Mouse (Mus musculus) lung, postnatal 14 days (tissue): ENCODE measurements at regions not wholly inside any gene's neighbourhood (a gene's known extent, or its start where the extent isn't known, plus 50 kb on each side); places are given as distances from the start of the nearest gene placed in this dataset.
A peak's percentile ranks its signal among the peaks of the same experiment; 100 is the strongest.

ENCODE experiments used
- DNase-seq: peaks from one replicate; pipeline ENCODE4 v3.0.0; 2021

DNA sequence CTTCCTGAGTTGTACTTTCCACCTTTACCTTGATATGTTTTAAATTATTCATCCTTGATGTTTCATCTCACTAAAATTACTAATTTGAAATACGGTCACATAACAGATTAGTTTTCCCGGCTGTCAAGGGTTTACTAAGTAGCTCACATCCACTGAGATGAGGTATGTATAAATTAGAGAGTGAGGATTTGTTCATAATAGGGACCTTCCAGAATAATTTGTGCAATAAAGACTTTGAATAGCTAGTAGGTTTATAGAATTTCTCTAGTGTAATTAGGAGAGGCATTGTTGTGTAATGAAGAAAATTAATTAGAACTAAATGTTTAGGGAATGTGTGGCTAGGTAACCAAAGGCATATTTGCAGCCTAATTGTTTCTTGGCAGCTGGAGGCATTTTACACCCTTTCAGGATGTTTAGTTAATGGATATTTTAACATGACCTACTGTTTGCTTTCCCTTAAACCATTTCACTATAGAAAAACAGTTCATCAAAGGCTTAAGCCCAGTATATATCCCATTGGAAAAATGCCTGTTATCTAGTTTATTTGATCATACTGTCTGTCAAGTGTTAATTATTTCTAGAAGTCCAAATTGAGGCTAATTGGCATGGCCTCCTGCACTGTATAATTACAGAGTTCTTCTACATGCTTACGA, 70.8 kb downstream of the Mat2b start:
- DNase-seq, result no peak

DNA sequence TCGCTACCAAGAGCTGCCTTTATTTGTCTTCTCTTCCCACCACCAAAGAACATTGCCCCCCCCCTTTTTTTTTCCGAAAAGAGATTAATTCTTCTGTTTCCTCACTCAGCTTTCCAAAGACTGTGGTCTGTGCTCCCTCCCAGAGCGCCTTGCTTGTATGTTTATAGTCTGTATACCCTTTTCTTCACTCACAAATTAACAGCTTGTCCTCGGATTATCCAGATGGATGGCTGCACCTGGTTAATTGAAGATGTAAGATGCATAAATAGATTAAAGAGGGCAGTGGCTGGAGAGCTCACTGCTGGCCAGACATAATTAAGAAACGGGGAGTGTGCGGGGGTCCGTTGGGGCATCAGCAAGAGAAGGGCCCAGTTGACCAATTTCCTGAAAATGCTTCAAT, 75.0 kb downstream of the Mat2b start:
- no peak for DNase-seq

DNA sequence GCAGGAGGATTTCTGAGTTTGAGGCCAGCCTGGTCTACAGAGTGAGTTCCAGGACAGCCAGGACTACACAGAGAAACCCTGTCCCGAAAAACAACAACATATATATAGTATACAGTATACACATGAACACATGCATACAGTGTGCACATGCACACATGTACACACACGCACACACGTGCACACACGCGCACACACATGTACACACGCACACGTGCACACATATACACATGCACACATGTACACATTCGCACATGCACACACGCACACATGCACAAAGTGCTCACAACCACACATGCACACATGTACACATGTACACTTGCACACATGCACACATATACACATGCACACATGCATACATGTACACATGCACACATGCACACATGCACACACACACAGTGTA, 92.0 kb downstream of the Mat2b start:
- no peak for DNase-seq

DNA sequence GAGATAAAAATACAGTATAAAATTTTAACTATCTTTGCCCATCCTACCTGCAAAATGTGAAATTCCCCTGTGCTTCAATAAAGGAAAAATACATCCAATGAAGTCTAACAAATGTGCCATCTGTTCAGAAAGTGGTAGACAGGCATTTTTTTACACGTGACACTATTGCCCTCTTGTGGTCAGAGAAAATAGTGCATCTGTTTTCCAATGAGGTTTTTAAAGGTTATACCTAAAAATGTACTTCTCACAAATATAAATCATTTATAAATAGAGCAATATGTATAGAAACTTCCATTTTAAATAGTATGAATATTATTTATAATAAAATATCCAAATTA, 93.5 kb downstream of the Mat2b start:
- DNase-seq, result peak; percentile 25

DNA sequence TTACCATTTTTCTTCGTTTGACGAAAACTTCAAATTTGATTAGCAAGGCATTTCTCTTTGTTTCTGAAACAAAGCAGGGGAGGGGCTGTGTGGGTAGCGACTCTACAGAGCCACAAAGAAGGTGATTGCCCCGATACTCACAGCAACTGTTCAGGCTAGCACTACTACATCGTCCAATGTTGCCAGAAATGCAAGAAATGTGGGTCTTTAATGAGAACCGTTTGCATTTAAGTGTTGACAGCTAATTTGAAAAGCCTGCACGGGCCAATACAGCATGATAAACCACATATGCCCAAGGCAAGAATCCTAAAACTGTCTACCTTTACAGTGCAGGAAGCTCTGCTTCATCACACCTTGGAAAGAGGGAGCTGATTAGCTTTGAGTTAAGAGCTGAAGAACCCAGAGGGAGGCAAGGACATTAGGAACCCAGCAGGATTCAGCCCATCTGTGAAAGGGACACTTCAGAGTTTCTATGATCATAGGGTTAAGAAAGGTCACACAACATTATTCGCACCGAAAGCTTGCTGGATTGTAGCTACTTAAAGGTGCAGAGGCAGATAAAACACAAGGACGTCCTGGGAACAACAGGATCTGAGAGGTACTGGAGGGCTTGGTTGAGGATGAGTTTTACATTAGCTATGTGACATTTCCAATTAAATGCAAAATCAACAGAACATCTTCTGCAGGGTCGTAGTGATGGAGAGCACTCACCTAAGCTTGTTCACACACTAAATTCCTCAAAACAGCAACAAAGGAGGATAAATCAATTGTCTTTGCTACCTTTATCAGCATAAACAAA, 94.0 kb downstream of the Mat2b start:
- DNase-seq, result no peak

DNA sequence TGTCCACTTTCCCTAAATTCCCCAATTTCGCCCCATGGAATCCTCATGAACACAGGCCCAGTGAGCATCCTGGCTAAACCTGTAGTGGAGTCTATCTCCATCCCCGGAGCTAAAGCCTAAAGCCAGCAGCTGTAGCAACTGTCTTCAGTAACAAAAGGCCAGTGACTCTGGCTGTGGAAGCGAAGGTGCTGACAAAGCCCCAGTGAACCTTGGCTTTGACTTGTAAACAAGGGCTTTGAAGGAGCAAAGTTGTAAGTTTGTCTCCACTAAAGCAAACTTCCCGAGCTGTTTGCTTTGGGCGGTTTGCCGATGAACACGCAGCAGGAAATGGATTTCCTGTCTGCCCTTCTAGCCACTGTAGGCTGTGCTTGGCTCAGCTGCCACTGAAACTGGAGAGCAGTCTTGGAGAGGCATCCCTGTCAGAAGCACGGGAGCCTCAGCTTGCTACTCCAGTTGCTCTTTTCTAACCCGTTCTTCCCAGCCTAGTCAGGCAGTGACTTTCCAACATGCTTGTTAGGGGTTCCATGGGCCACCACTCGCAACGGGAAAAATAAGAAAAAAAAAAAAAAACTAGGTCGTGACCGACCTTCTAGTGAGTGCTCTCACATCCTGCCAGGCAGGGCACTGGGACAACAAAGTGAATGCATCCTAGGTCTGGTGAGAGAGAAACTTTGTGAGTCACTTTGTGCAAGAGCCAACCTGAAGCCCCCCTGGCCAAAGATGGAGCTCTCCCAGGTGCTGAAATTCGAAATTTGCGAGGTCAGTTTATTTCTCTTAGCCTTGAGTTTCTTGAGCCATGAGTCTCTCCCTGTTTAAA, 94.8 kb downstream of the Mat2b start:
- DNase-seq, result peak; percentile 13

DNA sequence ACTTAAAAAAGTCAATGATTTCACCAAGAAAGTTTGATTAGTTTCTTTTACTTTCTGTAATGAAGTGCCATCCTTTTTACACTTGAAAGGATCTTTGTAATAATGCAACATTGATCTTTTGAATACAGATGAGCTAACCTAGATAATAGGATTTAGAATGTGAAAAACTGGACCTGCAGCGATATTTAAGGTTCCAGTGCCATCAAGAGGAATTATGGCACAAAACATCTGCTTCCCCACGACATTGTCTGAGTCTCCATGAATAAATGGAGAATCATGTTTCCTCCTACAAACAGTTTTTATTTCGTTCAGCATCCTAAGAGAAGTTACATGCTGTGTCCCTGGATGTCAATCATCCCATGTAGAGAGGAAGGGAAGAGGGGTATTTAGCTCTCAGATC, 98.7 kb downstream of the Mat2b start:
- no peak for DNase-seq

DNA sequence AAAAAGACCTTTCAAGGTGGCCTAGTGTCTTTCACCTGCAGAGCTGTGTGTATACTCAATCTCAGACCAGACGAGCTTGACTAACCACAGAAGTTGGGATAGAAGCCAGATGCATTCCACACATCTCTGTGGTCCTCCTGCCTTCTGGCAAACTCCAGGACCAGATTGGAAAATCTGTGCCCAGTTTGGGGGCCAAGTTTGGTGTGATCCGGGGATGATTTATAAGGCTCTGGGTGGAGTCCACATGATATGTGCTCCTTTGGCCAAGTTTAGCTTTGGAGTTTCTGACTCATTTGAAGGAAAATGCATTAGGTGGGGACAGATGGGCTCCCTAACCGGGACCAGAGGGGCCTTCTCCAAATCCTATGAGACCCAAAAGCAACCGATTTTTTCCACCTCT, 102.9 kb downstream of the Mat2b start:
- DNase-seq, result no peak

DNA sequence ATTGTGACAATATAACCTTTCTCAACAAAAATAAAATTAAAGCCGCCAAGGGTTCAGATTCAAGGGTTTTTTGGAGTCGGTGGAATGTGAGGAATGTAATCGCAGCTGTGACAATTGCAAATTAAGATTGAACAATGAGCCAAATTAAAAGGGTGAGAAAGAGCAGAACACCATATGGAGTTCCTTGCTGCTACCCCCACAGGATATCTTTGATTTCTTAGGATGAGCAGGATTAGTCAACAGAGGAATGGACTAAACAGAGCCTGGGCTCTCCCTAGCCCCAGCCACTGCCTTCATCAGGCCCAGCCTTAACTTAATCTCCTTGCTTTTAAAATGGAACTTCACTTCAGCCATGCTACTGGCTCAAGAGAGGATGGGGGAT, 121.3 kb downstream of the Mat2b start:
- DNase-seq, result no peak

DNA sequence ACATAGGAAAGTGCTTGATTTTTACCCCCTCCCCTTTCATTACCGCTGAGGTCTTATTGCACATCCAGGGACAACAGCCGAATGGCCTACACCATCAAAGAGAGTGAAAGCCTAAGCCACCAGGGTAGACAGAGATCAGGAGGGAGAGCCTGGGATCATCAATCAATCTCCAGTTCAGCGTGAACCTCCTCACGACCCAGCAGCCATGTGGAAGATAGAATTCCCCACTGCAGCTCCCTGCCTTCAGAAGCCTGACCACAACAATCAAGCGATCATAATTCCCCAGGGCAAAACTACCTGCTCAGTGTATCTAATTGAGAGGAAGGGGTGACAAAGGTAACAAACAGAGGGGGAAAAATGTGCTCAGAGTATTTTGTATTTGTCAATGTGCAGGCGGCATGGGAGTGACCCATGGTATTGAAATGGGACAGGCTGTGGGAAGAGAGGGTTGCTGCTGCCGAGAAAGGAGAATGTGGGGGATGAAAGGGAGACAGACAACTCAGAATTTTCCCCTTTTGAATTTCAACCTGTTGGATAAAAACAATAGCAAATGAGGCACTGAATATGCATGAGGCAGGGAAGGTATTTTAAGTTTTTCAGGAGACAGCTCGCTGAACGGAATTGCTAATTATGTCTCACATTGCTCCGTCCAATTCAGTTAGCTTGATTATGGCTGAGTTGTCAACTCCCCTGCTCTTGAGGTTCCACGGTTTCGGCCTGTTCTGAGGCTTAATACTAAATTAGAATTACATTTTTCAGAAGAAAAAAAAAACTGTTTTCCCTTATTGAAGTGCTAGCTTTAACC, 121.8 kb downstream of the Mat2b start:
- no peak for DNase-seq

DNA sequence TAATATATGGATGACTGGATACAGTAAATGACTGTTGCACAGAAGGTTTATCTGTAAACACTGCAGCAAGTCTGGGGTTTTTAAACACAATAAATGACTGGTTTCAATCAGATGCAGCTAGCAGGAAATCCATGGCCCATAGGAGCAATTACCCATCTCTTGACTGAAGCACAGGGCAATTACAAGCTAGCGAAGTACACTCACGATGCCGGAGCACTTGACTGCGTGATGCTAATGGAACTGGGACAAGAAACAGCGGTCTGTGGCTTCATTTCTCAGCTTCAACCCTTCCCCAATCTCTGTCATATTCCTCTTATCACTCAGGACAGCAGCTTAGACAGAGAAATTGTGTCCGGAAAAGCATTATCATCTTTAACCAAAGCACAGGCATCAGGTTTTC, 132.1 kb downstream of the Mat2b start:
- no peak for DNase-seq

DNA sequence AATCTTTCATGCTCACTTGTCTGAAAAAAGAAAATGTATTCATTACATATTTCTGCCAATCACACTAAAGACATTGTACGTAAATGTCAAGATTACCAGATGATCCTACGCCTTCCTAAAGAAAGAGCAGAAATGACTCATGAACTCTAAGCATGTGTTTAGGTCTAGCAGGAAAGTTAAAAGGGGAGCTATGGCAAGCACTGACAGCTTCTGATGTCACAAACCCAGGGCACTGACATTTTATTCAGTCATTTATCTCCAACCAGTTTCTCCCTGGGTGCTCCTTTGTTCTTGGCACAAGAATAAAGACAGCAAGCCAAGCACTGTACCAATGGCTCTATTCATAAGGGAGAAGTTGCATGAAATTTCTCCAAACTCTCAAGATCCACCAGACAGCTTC, 133.0 kb downstream of the Mat2b start:
- no peak for DNase-seq

DNA sequence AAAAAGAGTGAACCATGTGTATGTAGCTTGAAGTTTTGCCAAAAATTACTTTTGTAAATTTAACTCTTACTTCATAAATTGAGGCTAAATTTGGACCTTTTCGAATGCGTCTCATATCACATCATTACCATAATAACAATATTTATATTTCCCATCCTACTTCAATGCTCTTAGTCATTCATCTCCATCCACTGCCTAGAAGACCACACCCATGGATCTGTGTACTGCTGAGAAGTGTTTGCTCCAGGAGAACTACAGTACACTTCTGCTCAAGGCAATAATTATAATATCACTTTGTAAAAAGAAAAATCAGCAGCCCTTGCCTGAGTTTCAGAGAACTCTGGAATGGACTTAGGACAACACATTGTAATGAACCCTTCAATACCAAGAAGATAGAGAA, 133.6 kb downstream of the Mat2b start:
- DNase-seq, result no peak

DNA sequence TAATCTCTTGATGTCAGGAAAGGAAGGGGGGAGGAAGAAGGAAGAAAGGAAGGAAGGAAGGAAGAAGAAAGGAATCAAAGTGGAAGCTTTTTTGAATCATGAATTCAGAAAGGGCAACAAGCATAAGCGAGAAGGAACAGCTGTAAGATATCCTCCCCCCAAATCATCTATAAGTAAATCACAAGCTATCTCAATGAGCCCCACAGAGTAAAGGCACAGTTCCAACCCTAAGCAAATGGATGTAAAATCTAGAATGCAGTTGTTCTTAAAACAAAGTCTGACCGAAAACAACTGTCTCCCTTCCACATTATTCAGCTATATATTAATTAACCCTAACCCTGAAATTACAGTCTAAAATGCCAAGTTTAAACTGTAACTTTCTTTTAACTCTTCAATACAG, 136.5 kb downstream of the Mat2b start:
- DNase-seq, result no peak

DNA sequence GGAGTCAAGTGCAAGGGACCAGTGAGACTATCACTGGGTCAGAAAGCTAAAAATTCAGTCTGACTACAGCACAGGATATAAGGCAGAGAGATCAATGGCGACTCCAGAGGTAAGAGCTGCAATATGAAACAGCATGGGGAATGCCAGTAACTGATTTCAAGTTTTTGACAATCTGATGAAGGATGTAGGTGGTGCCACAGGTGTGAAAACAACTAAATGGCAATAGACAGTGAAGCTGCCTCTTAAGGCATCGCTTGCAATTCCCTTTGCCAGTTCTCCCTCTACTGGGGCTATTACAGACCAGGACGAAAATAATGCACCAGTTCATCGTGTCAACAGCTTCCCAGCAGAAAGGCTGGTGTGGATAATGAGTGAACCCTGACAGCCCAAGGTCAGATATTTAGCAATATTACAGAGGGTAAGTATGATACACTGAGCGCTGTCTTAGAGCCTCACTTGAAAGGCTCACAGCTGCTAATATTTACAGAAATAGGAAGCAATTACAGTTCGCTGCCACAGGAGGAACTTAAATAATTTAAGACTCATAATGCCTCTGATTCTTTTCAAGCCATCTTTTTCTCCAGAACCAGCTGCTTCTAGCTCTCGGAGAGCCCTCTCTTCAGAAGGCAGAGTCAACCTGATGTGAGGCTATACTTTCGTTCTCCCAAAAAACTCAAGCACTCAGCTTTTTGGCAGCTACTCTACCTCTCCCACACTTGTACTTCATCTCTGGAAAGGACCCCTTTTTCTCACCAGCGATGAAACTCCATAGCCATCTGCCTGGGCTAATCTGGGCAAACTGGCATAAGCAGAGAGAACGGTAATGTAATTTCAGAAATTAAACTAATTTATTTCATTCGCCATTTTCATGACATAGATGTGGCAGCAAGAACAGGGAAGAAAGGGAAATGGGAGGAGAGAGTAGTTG, 139.9 kb downstream of the Mat2b start:
- no peak for DNase-seq

DNA sequence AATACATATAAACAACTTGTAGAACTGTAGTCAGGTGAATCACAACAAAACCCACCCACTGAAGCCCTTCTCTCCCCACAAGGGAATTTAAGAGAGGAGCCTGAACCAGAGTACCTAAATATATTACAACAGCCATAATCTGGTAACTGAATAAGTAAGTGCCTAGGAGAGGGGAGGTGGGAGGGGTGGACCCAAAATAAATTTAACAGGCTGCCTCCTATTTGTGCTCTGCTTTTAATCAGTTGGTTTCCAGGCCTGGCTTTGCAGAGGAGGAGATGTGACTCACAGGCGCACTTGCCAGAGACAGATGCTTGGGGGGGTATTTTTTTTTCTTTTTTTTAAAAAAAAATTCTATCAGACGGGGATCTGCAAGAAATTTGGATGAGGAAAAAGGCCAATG, 142.9 kb downstream of the Mat2b start:
- no peak for DNase-seq

DNA sequence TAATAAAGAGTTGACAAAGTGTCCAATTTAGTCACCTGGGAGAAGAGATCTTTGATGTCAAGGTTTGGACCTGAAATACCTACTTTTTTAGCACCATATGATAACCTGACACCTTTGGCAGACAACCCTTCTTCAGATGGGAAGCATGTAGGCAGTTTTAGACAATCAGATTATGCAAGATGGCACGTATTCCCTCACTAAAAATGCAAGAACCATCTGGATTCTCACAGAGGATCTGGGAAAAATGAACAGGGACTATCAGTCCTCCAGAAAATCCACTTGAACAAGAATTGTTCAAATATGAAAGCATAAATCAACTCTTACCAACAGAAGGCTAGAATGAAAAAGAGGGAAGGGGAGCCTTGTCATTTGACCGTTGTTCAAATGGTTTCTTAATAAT, 148.4 kb downstream of the Mat2b start:
- no peak for DNase-seq

DNA sequence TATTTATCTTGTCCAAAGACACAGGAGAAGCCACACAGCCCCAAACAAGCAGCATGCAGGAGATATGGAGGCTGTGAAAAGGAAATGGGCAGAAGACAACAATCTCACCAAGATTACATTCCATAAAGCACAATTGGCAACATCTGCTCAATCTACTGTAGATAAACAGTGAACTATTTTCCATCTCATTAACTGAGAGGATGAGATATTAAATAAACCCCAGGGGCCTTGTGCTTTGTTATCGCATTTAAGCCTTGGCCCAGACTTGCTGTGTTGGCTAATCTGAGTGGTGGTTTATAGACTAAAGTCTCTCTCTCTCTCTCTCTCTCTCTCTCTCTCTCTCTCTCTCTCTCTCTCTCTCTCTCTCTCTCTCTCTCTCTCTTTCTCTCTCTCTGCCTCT, 149.5 kb downstream of the Mat2b start:
- DNase-seq, result no peak

DNA sequence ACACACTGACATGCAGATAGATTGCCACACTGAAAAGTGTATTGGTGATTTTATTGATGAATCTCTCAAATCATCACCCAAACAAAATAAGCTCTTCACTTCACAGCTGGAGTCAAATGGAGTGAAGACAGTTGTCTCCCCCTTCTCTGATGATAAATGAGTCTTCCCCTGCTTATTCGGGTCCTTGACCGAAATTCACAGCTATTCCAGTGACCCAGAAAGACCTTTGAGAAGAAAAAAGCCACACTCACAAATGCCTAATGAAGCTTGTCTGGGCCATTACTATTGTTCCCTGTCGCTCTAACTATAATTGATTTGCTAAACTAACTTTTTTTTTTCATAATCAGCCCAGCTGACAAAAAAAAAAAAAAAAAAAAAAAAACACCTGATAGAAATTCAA, 154.8 kb downstream of the Mat2b start:
- no peak for DNase-seq

DNA sequence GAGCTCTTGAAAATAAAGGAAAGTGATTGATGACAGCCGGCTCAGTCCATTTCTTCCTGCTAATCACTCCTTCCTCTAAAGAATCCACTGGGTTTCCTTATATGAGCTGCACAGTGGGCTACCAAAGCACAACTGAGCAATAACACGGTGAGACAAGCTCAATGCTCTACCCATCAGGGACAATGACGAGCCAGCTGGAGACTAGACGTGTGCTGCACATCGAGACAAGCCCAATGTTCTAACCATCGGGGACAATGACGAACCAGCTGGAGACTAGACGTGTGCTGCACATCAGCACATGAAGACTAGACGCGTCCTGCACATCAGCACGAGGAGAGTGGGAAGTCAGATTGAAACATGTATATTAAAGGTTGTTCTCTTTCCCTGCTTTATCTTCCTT, 155.2 kb downstream of the Mat2b start:
- DNase-seq, result no peak

DNA sequence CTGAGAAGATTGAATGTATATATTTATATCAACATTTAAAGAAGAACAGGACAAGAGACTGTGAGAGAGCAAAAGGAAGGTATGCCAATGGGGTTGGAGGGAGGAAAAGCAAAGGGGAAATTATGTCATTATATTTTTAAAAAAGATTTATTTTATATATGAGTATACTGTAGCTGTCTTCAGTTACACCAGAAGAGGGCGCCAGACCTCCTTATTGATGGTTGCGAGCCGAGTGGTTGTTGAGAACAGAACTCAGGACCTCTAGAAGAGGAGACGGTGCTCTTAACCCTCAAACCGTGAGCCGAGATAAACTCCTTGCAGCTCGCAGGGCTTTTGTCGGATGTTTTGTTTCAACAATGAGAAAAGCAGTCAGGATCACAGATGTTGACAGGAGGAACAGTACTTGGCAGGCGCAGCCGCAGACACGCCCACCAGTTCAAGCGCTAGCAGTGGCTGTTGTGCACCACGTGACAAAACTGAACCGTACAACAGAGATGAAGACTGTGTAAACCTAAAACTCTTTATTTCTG, 158.7 kb downstream of the Mat2b start:
- DNase-seq, result no peak
